12 mouse cellular contexts compared by ENCODE assay signal in genomic region chr5:63169687-63170086, GRCm38 (mm10).
A peak's percentile ranks its signal among the peaks of the same experiment; 100 is the strongest.
DNase-seq lines count a peak whose midpoint lies in the region; ATAC-seq and TF ChIP-seq lines count a peak whose summit lies in the region.
"Had no signal": no experiment of that assay in that cellular context is flagged by ENCODE, and none has a peak within 500 bp of the region (broad histone marks: within the 10 kb centered on the region; RNA-seq: fewer than 3 reads in every experiment).

No protein-coding gene starts in this region.

- no peak for TF ChIP-seq CTCF in cerebellum, adult 2 months (IDR thresholded peaks at IDR 0.05; ENCODE audit: borderline replicate concordance, insufficient read depth, low read depth, low read length)

- no peaks in the 10 kb centered on the region for H3K9me3 ChIP-seq in kidney, embryonic 14.5 days (ENCODE audit: control insufficient read depth, low read length)
- H3K9me3 ChIP-seq: heart, embryonic 12.5 days; lung, embryonic 15.5 days had no signal

- peak; percentile 28 to 50 for DNase-seq in left cerebral cortex, adult 18-20 months (ENCODE audit: low spot score in 2 of 2)
- DNase-seq in left cerebral cortex, postnatal 4 days: no peak
- DNase-seq in frontal cortex, postnatal 10 days (ENCODE audit: low spot score in 2 of 2): peak; percentile 8 to 9
- DNase-seq in left cerebral cortex, postnatal 14 days (ENCODE audit: low spot score in 2 of 2): peak; percentile 15 to 40
- peak; percentile 38 for DNase-seq in right cerebral cortex, postnatal 25 days
- DNase-seq in spleen, postnatal 4 days (ENCODE audit: low spot score in 2 of 2): no peak
- no peak for DNase-seq in cerebellum, adult 2 months
- DNase-seq: embryo, embryonic 11 days; kidney, adult 18-20 months had no signal

- no peaks in the 10 kb centered on the region for H3K27me3 ChIP-seq in cerebellum, adult 2 months (ENCODE audit: control insufficient read depth, insufficient read depth, low read length)
- H3K27me3 ChIP-seq in kidney, embryonic 14.5 days (ENCODE audit: control insufficient read depth, insufficient read depth, low read length): no peaks in the 10 kb centered on the region
- H3K27me3 ChIP-seq: heart, embryonic 12.5 days; lung, embryonic 15.5 days had no signal

- intact Hi-C loops in left cerebral cortex, postnatal 4 days (cut with DNase I): no loop called here
- intact Hi-C loops in left cerebral cortex, postnatal 14 days (cut with DNase I): no loop called here

- no peak for ATAC-seq in kidney, embryonic 14.5 days (ENCODE audit: low FRiP score, low TSS enrichment)

- no peak overlapping the region for H3K9ac ChIP-seq in kidney, embryonic 14.5 days (ENCODE audit: low read depth, low read length)
- H3K9ac ChIP-seq: heart, embryonic 12.5 days; lung, embryonic 15.5 days had no signal

- 11% methylated on average over 2 of the region's 2 CpGs for WGBS in cerebellum, adult 2 months
- WGBS in kidney, embryonic 14.5 days: 72% methylated on average over 2 of the region's 2 CpGs

- H3K4me3 ChIP-seq in cerebellum, adult 2 months (replicated peaks; ENCODE audit: insufficient read depth, low read depth, low read length): no peak overlapping the region
- no peak overlapping the region for H3K4me3 ChIP-seq in kidney, embryonic 14.5 days (ENCODE audit: low read length)
- H3K4me3 ChIP-seq: heart, embryonic 12.5 days; lung, embryonic 15.5 days had no signal

- no peaks in the 10 kb centered on the region for H3K36me3 ChIP-seq in kidney, embryonic 14.5 days (ENCODE audit: control insufficient read depth, insufficient read depth, low read length)
- H3K36me3 ChIP-seq: heart, embryonic 12.5 days; lung, embryonic 15.5 days had no signal

- no peak overlapping the region for H3K27ac ChIP-seq in cerebellum, adult 2 months (ENCODE audit: insufficient read depth, low read length)
- H3K27ac ChIP-seq in kidney, embryonic 14.5 days (ENCODE audit: low read depth, low read length): no peak overlapping the region
- H3K27ac ChIP-seq: lung, embryonic 15.5 days had no signal

- no peak overlapping the region for H3K4me2 ChIP-seq in kidney, embryonic 14.5 days (replicated peaks; ENCODE audit: low read depth, low read length)
- H3K4me2 ChIP-seq: heart, embryonic 12.5 days; lung, embryonic 15.5 days had no signal

- no peaks in the 10 kb centered on the region for H3K4me1 ChIP-seq in cerebellum, adult 2 months (ENCODE audit: control insufficient read depth, insufficient read depth, low read length)
- no peaks in the 10 kb centered on the region for H3K4me1 ChIP-seq in kidney, embryonic 14.5 days (ENCODE audit: control insufficient read depth, insufficient read depth, low read length)
- H3K4me1 ChIP-seq: heart, embryonic 12.5 days; lung, embryonic 15.5 days had no signal

- TF ChIP-seq POLR2A in cerebellum, adult 2 months (IDR thresholded peaks at IDR 0.05; ENCODE audit: borderline replicate concordance, insufficient read depth, low read length): no peak

Comparison
In these comparisons a context has a peak if more than half of its experiments do, and no peak if none do; other contexts are left out.
1. DNase-seq: peak in left cerebral cortex, adult 18-20 months (2 of 2), frontal cortex, postnatal 10 days (2 of 2), left cerebral cortex, postnatal 14 days (2 of 2) and right cerebral cortex, postnatal 25 days (single experiment); none in left cerebral cortex, postnatal 4 days (single experiment), spleen, postnatal 4 days (0 of 2) and cerebellum, adult 2 months (0 of 2).